Mouse (Mus musculus) MEL-GATA-1-ER (cell line): ENCODE measurements around the gene Cd300lg.

ENCODE experiments used
- DNase-seq: peaks from one replicate; pipeline ENCODE4 v3.0.0-alpha.2; 2012; ENCODE audit warnings: low read depth; ENCODE audit errors: extremely low read depth

Cd300lg gene

GRCm38 (mm10) chr11:102096887-102097391 lies 55.6 kb downstream of the Cd300lg start:
- peak; percentile 84 for DNase-seq

GRCm38 (mm10) chr11:102101219-102101618 lies 59.9 kb downstream of the Cd300lg start, which contains the start of gene Ppy:
Gene Ppy (minus strand): TSS chr11:102101319.
- no peak for DNase-seq

- DNase-seq = peak; percentile 50
Measured at GRCm38 (mm10) chr11:102102485-102103258, 61.4 kb downstream of the Cd300lg start.
